Mouse (Mus musculus) MEL (cell line): ENCODE data around the gene Jmjd7. TPM values are rescaled to one million over a fixed set of nuclear protein-coding genes. Genes with fewer than 3 reads are reported as not detected.

ENCODE experiments used
- DNase-seq: peaks from one replicate; pipeline ENCODE4 v3.0.0; 2011; ENCODE audit warnings: low read depth, low spot score
- H3K27ac ChIP-seq: 2 replicates; pipeline ENCODE4 v1.5.1; 2012; ENCODE audit warnings: low read depth, mild to moderate bottlenecking, control low read depth, low read length, moderate library complexity; ENCODE audit not compliant: control insufficient read depth
- H3K27me3 ChIP-seq, 2 experiments: fragments of 150-350 bp in 1 of 2; sonication (generic) in 1 of 2; 2 replicates each; pipeline ENCODE4 v1.6.1; 2012; ENCODE audit warnings: low read length in 2 of 2, mild to moderate bottlenecking in 2 of 2, improper control_type of control experiment in 1 of 2, moderate library complexity in 1 of 2; ENCODE audit not compliant: insufficient read depth in 2 of 2, control insufficient read depth in 1 of 2
- H3K36me3 ChIP-seq, 2 experiments: 2 replicates each; pipeline ENCODE4 v1.6.1; 2012 to 2014; ENCODE audit warnings: low read length in 2 of 2, improper control_type of control experiment in 1 of 2, inconsistent platforms in 1 of 2, mild to moderate bottlenecking in 1 of 2; ENCODE audit not compliant: insufficient read depth in 2 of 2, control insufficient read depth in 1 of 2
- H3K4me1 ChIP-seq, 2 experiments: fragments of 150-350 bp in 1 of 2; sonication (generic) in 1 of 2; 2 replicates each; pipeline ENCODE4 v1.6.1; 2012; ENCODE audit warnings: low read length in 2 of 2, improper control_type of control experiment in 1 of 2, mild to moderate bottlenecking in 1 of 2; ENCODE audit not compliant: insufficient read depth in 2 of 2, control insufficient read depth in 1 of 2
- H3K4me3 ChIP-seq, 2 experiments: fragments of 150-350 bp in 1 of 2; sonication (generic) in 1 of 2; 2 replicates each; pipeline ENCODE4 v1.5.1; 2012; ENCODE audit warnings: low read depth in 2 of 2, low read length in 2 of 2, mild to moderate bottlenecking in 2 of 2, moderate library complexity in 2 of 2, control low read depth in 1 of 2, improper control_type of control experiment in 1 of 2; ENCODE audit not compliant: control insufficient read depth in 1 of 2, insufficient read depth in 1 of 2
- H3K79me2 ChIP-seq: 2 replicates; pipeline ENCODE4 v1.6.1; 2012; ENCODE audit warnings: mild to moderate bottlenecking, low read length, moderate library complexity; ENCODE audit not compliant: control insufficient read depth, poor library complexity, insufficient read depth
- H3K9ac ChIP-seq: 2 replicates; pipeline ENCODE4 v1.6.1; 2012; ENCODE audit warnings: low read depth, mild to moderate bottlenecking, control low read depth, low read length, moderate library complexity; ENCODE audit not compliant: control insufficient read depth, poor library complexity, severe bottlenecking
- H3K9me3 ChIP-seq: fragments of 150-350 bp; sonication (generic); replicated peaks from 2 replicates; pipeline ENCODE4 v1.6.1; 2012; ENCODE audit warnings: mild to moderate bottlenecking, low read length, improper control_type of control experiment, moderate library complexity; ENCODE audit not compliant: insufficient read depth
- BHLHE40 ChIP-seq: IDR thresholded peaks from 2 replicates; pipeline ENCODE4 v1.6.1; 2012; ENCODE audit warnings: low read depth, mild to moderate bottlenecking, inconsistent platforms, low read length, improper control_type of control experiment, borderline replicate concordance
- CTCF ChIP-seq, 3 experiments: IDR thresholded peaks in 2 of 3; conservative IDR thresholded peaks in 1 of 3; 2 replicates each; pipeline ENCODE4 v1.5.1; 2011 to 2012; ENCODE audit warnings: low read length in 3 of 3, low read depth in 2 of 3, mild to moderate bottlenecking in 2 of 3, improper control_type of control experiment in 1 of 3, inconsistent platforms in 1 of 3, mixed read lengths in 1 of 3, moderate library complexity in 1 of 3; ENCODE audit not compliant: control insufficient read depth in 1 of 3, insufficient read depth in 1 of 3, poor library complexity in 1 of 3, severe bottlenecking in 1 of 3
- E2F4 ChIP-seq: IDR thresholded peaks from 2 replicates; pipeline ENCODE4 v1.6.1; 2011; ENCODE audit warnings: low read depth, low read length, improper control_type of control experiment, borderline replicate concordance
- JUND ChIP-seq: IDR thresholded peaks from 2 replicates; pipeline ENCODE4 v1.6.1; 2011; ENCODE audit warnings: low read depth, mild to moderate bottlenecking, improper control_type of control experiment, low read length
- KAT2A ChIP-seq: conservative IDR thresholded peaks from 2 replicates; pipeline ENCODE4 v1.6.1; 2012; ENCODE audit warnings: low read depth, low read length, improper control_type of control experiment, inconsistent platforms
- MAFK ChIP-seq: IDR thresholded peaks from 2 replicates; pipeline ENCODE4 v1.6.1; 2011; ENCODE audit warnings: low read depth, mild to moderate bottlenecking, low read length, improper control_type of control experiment, borderline replicate concordance
- MEF2A ChIP-seq: IDR thresholded peaks from 2 replicates; pipeline ENCODE4 v1.6.1; 2014; ENCODE audit warnings: low read depth, mild to moderate bottlenecking, inconsistent platforms, low read length, improper control_type of control experiment; ENCODE audit not compliant: poor library complexity, insufficient replicate concordance, severe bottlenecking; ENCODE audit errors: extremely low read depth
- MXI1 ChIP-seq: IDR thresholded peaks from 2 replicates; pipeline ENCODE4 v1.6.1; 2011; ENCODE audit warnings: mild to moderate bottlenecking, low read depth, low read length, improper control_type of control experiment
- MYC ChIP-seq: IDR thresholded peaks from 2 replicates; pipeline ENCODE4 v1.6.1; 2011; ENCODE audit warnings: low read depth, mild to moderate bottlenecking, low read length, improper control_type of control experiment, moderate library complexity
- POLR2A ChIP-seq, 2 experiments: IDR thresholded peaks; 2 replicates each; pipeline ENCODE4 v1.6.1; 2011 to 2012; ENCODE audit warnings: low read length in 2 of 2, mild to moderate bottlenecking in 2 of 2, control low read depth in 1 of 2, improper control_type of control experiment in 1 of 2, low read depth in 1 of 2, moderate library complexity in 1 of 2; ENCODE audit not compliant: control insufficient read depth in 1 of 2, insufficient read depth in 1 of 2, poor library complexity in 1 of 2
- POLR2AphosphoS2 ChIP-seq: IDR thresholded peaks from 2 replicates; pipeline ENCODE4 v1.6.1; 2011; ENCODE audit warnings: low read length, improper control_type of control experiment
- POLR2AphosphoS5 ChIP-seq: IDR thresholded peaks from 2 replicates; pipeline ENCODE4 v1.6.1; 2012; ENCODE audit warnings: low read depth, borderline replicate concordance, mild to moderate bottlenecking, inconsistent platforms, low read length, moderate library complexity, mixed read lengths
- RAD21 ChIP-seq: IDR thresholded peaks from 2 replicates; pipeline ENCODE4 v1.6.1; 2011; ENCODE audit warnings: mild to moderate bottlenecking, low read depth, low read length, improper control_type of control experiment
- SIN3A ChIP-seq: IDR thresholded peaks from 2 replicates; pipeline ENCODE4 v1.6.1; 2012; ENCODE audit warnings: low read length, improper control_type of control experiment, inconsistent platforms
- SMC3 ChIP-seq: IDR thresholded peaks from 2 replicates; pipeline ENCODE4 v1.6.1; 2011; ENCODE audit warnings: low read depth, low read length, improper control_type of control experiment
- TAL1 ChIP-seq: IDR thresholded peaks from 2 replicates; pipeline ENCODE4 v1.6.1; 2012; ENCODE audit warnings: mild to moderate bottlenecking, inconsistent platforms, low read length, moderate library complexity, mixed read lengths
- TBP ChIP-seq: IDR thresholded peaks from 2 replicates; pipeline ENCODE4 v1.8.0; 2011; ENCODE audit warnings: low read depth, low read length, improper control_type of control experiment
- TCF12 ChIP-seq: IDR thresholded peaks from 2 replicates; pipeline ENCODE4 v1.6.1; 2014; ENCODE audit warnings: low read depth, mild to moderate bottlenecking, inconsistent platforms, low read length, improper control_type of control experiment, moderate library complexity
- UBTF ChIP-seq: IDR thresholded peaks from 2 replicates; pipeline ENCODE4 v1.6.1; 2012; ENCODE audit warnings: low read depth, mild to moderate bottlenecking, inconsistent platforms, low read length, improper control_type of control experiment, moderate library complexity, borderline replicate concordance; ENCODE audit not compliant: insufficient read depth
- USF1 ChIP-seq: IDR thresholded peaks from 2 replicates; pipeline ENCODE4 v1.6.1; 2014; ENCODE audit warnings: low read depth, mild to moderate bottlenecking, inconsistent platforms, low read length, improper control_type of control experiment, moderate library complexity
- USF2 ChIP-seq, 2 experiments: IDR thresholded peaks; 2 replicates each; pipeline ENCODE4 v1.6.1; 2011 to 2012; ENCODE audit warnings: improper control_type of control experiment in 2 of 2, low read length in 2 of 2, borderline replicate concordance in 1 of 2, inconsistent platforms in 1 of 2, low read depth in 1 of 2, mild to moderate bottlenecking in 1 of 2; ENCODE audit not compliant: insufficient read depth in 1 of 2
- ZNF384 ChIP-seq: IDR thresholded peaks from 2 replicates; pipeline ENCODE4 v1.6.1; 2012; ENCODE audit warnings: low read depth, mild to moderate bottlenecking, inconsistent platforms, low read length, improper control_type of control experiment
- polyA plus RNA-seq, 2 experiments: library from polyadenylated mRNA; stranded (reverse) in 1 of 2; unstranded in 1 of 2; fragments of >175 nt in 1 of 2; fragments of >200 nt in 1 of 2; gene quantifications; 2 replicates each; pipeline versions ENCODE4 v1.2.1 to v1.2.4; 2012; ENCODE audit warnings: low replicate concordance in 2 of 2, low read depth in 1 of 2; ENCODE audit not compliant: insufficient read length in 2 of 2, insufficient read depth in 1 of 2, missing spikeins in 1 of 2
- total RNA-seq: library from RNA; depleted of rRNA; stranded (reverse); fragments of 300-350 nt; gene quantifications from 2 replicates; pipeline ENCODE4 v1.2.3, GENCODE M21; 2012

The Jmjd7 gene
- total and polyA plus RNA-seq, 3 experiments = 4.2 to 12.0 TPM; not detected in 1

DNA sequence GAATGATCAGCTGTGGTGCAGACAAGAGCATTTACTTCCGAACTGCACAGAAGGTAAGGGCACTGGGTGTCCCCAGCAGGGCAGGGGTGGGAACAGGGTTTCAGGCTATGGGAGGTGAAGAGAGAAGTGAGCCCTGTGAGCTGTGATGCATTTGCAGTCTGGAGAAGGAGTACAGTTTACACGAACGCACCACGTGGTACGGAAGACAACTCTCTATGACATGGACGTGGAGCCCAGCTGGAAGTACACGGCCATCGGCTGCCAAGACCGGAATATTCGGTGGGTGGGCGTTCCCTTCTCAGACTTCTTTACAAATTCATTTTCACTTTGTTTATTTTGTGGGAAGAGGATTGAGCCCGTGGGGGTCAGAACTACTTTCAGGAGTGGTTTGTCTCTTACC is 9.7 kb upstream of the Jmjd7 start:
- DNase-seq = no peak
- Histone ChIP-seq H3K9ac (no peak overlapping the region), H3K9me3 (no peaks in the 10 kb centered on the region), H3K27ac (no peak overlapping the region), H3K4me3 (no peak overlapping the region), H3K79me2 (no peaks in the 10 kb centered on the region), H3K27me3 (no peaks in the 10 kb centered on the region), H3K36me3 (peaks cover 0 to 32% of the 10 kb centered on the region in 2 experiments; a peak in 2 of 4 replicates), H3K4me1 (peaks cover 13 to 29% of the 10 kb centered on the region in 2 experiments)
- TF ChIP-seq USF2 (IDR thresholded peaks at IDR 0.05; ENCODE audit: borderline replicate concordance in 1 of 2, insufficient read depth in 1 of 2, low read depth in 1 of 2, low read length in 2 of 2) (no peak), MYC (no peak), MEF2A (no peak), SMC3 (no peak), CTCF (IDR thresholded peaks at IDR 0.05 in 2 of 3, conservative IDR thresholded peaks at IDR 0.05 in 1 of 3; ENCODE audit: control insufficient read depth in 1 of 3, insufficient read depth in 1 of 3, low read depth in 2 of 3, low read length in 3 of 3, poor library complexity in 1 of 3, severe bottlenecking in 1 of 3) (no peak), POLR2AphosphoS2 (no peak), SIN3A (no peak), TBP (no peak)

DNA sequence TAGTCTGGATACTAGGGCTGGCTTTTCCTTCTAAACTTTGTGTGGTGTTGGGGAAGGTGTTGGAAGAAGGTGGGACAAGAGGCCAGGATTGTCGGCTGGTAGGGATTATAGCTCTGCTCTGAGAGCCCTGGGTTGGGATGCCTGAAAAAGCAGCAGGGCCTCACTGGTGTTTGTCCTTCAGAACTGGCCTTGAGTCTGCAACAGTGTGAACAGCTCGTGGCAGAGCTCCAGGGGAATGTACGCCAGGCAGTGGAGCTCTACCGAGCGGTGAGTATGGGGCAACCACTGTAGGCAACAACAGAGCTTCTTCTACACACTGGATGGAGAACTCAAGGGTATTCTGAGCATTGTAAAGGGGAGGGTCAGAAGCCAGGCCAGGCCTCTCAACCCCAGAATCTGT is 2.9 kb upstream of the Jmjd7 start:
- H3K9me3 ChIP-seq = no peaks in the 10 kb centered on the region
- no peak overlapping the region for H3K4me3 ChIP-seq
- no peaks in the 10 kb centered on the region for H3K27me3 ChIP-seq
- H3K36me3 ChIP-seq = peaks cover 0 to 3% of the 10 kb centered on the region in 2 experiments; a peak in 1 of 4 replicates
- no peaks in the 10 kb centered on the region; the same call in 1 of the 2 replicates for H3K79me2 ChIP-seq
- TF ChIP-seq SIN3A (no peak), USF1 (no peak), BHLHE40 (no peak), MEF2A (no peak), JUND (no peak), KAT2A (no peak), POLR2A (IDR thresholded peaks at IDR 0.05; ENCODE audit: control insufficient read depth in 1 of 2, insufficient read depth in 1 of 2, low read depth in 1 of 2, low read length in 2 of 2, poor library complexity in 1 of 2) (no peak), MXI1 (no peak), MAFK (no peak), UBTF (no peak), TCF12 (no peak), TBP (no peak), RAD21 (no peak), ZNF384 (no peak), USF2 (IDR thresholded peaks at IDR 0.05; ENCODE audit: borderline replicate concordance in 1 of 2, insufficient read depth in 1 of 2, low read depth in 1 of 2, low read length in 2 of 2) (no peak), POLR2AphosphoS2 (no peak), E2F4 (no peak), TAL1 (no peak), POLR2AphosphoS5 (no peak)
- no peak for DNase-seq
- peaks cover 0 to 7% of the 10 kb centered on the region in 2 experiments; a peak in 2 of 4 replicates for H3K4me1 ChIP-seq
- no peak overlapping the region for H3K9ac ChIP-seq
- no peak overlapping the region for H3K27ac ChIP-seq
